In the genomic region with DNA sequence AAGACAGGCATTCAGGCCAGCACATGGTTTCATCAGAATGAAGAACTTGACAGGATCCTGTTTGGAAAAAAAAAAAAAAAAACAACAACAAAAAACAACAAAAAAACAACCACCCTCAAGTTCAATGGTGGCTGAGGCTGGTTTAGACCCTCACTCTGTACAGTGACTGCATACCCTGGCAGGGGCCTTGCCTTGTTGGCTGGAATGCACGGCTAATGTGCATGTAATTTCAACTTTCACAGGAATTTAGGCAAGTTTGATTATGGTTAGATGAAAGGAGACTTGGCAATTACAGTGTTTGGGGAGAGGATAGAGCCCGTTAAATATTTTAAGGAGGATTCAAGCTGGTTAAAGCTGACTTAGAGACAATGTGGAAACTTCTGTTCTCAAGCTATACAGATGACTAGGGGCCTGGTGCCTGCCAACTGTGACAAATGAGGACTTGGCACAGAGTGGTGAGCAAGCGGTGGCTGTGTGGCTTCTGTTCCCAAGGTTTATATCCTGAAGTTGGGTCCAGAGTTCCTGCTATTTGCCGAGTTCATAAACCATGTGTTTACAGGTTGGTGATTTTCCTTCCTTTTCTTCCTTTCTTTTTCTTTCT, we compare ENCODE assay signal across 9 mouse cellular contexts. TPM values are rescaled to one million over a fixed set of nuclear protein-coding genes. Genes with fewer than 3 reads are reported as not detected.
DNase-seq lines count a peak whose midpoint lies in the region; ATAC-seq and TF ChIP-seq lines count a peak whose summit lies in the region.
"Had no signal": no experiment of that assay in that cellular context is flagged by ENCODE, and none has a peak within 500 bp of the region (broad histone marks: within the 10 kb centered on the region; RNA-seq: fewer than 3 reads in every experiment).

No protein-coding gene starts in this region.

- intact Hi-C loops in left cerebral cortex, postnatal 14 days (cut with DNase I), result no loop called here
- intact Hi-C loops in left cerebral cortex, adult 2 months (cut with DNase I), result no loop called here

- H3K27ac ChIP-seq in left cerebral cortex, adult 2 months, result no peak overlapping the region
- no peak overlapping the region for H3K27ac ChIP-seq in heart, embryonic 15.5 days
- H3K27ac ChIP-seq: liver, embryonic 13.5 days had no signal

- H3K4me3 ChIP-seq in left cerebral cortex, adult 2 months, result no peak overlapping the region
- peak overlapping the region; percentile 2; the same call in 1 of the 2 replicates for H3K4me3 ChIP-seq in heart, embryonic 15.5 days
- H3K4me3 ChIP-seq: liver, embryonic 13.5 days had no signal

- H3K36me3 ChIP-seq in heart, embryonic 15.5 days, result no peaks in the 10 kb centered on the region
- H3K36me3 ChIP-seq: liver, embryonic 13.5 days had no signal

- no peak overlapping the region for H3K9ac ChIP-seq in heart, embryonic 15.5 days
- H3K9ac ChIP-seq: liver, embryonic 13.5 days had no signal

- no peak for TF ChIP-seq POLR2A in brain, embryonic 14.5 days (IDR thresholded peaks at IDR 0.05; ENCODE audit: borderline replicate concordance, extremely low read depth, insufficient read depth, insufficient read length, poor library complexity, severe bottlenecking)

- no peak for ATAC-seq in heart, embryonic 15.5 days (replicated peaks; ENCODE audit: insufficient number of reproducible peaks, insufficient read depth, low FRiP score, low read depth)
- no peak for ATAC-seq in monocyte, adult 5-6 weeks (replicated peaks; ENCODE audit: insufficient number of reproducible peaks, low FRiP score, low TSS enrichment, poor library complexity, severe bottlenecking)

- no peaks in the 10 kb centered on the region for H3K27me3 ChIP-seq in heart, embryonic 15.5 days
- H3K27me3 ChIP-seq: liver, embryonic 13.5 days had no signal

- no peaks in the 10 kb centered on the region for H3K4me1 ChIP-seq in heart, embryonic 15.5 days (replicated peaks)

- peak overlapping the region; percentile 21; the same call in 1 of the 2 replicates for H3K4me2 ChIP-seq in heart, embryonic 15.5 days
- H3K4me2 ChIP-seq: liver, embryonic 13.5 days had no signal

- DNase-seq in left cerebral cortex, postnatal 14 days (ENCODE audit: low spot score in 2 of 2), result peak; percentile 18 to 23
- DNase-seq in left cerebral cortex, adult 2 months (ENCODE audit: extremely low spot score in 1 of 2, low spot score in 2 of 2), result no peak
- peak; percentile 89 for DNase-seq in brain, embryonic 14.5 days (ENCODE audit: low read depth)
- peak; percentile 50 to 58 for DNase-seq in layer of hippocampus, adult 8-10 months (ENCODE audit: low spot score in 2 of 2)
- no peak for DNase-seq in spleen, postnatal 36 days (ENCODE audit: low spot score in 2 of 2)
- DNase-seq in right cerebral cortex, adult 2 months (ENCODE audit: low spot score in 2 of 2), result no peak
- DNase-seq: liver, embryonic 13.5 days had no signal

- no peak for TF ChIP-seq CTCF in left cerebral cortex, adult 2 months (IDR thresholded peaks at IDR 0.05)
- no peak for TF ChIP-seq CTCF in brain, embryonic 14.5 days (IDR thresholded peaks at IDR 0.05; ENCODE audit: borderline replicate concordance, extremely low read depth, insufficient read depth, insufficient read length)

- no peaks in the 10 kb centered on the region for H3K9me3 ChIP-seq in heart, embryonic 15.5 days (replicated peaks)
- H3K9me3 ChIP-seq: liver, embryonic 13.5 days had no signal

- WGBS in heart, embryonic 15.5 days, result 57% methylated on average over 4 of the region's 4 CpGs

RNA-seq across cellular contexts. Expression of a gene that starts 0.6 kb away (rescaled TPM):
- total RNA-seq in left cerebral cortex, postnatal 14 days (2021), result under 1 TPM; 0.70 to 0.72 TPM
- total RNA-seq in left cerebral cortex, adult 2 months (2021), result 1 to 10 TPM; 1.4 TPM
- 0.47 and 0.64 TPM in 2 replicates for polyA plus RNA-seq in brain, embryonic 14.5 days (2012; rRNA removed)
- polyA plus RNA-seq in heart, embryonic 15.5 days (2015; fragmentation: Nextera tagmentation; extraction: Ambion mirVana), result 1.0 and 1.4 TPM in 2 replicates
- under 1 TPM; 0.31 to 0.54 (median 0.41) TPM for total RNA-seq in layer of hippocampus, adult 8-10 months (2022)
- 0.10 to 0.11 TPM in 2 of 3 replicates, not detected in the other for total RNA-seq in monocyte, adult 5-6 weeks (2017)

RNA-seq across cellular contexts. Expression of a gene that starts 48.7 kb away (rescaled TPM):
- 1 to 10 TPM; 3.0 to 4.8 TPM for total RNA-seq in left cerebral cortex, postnatal 14 days (2021)
- 1 to 10 TPM; 3.7 to 5.0 TPM for total RNA-seq in left cerebral cortex, adult 2 months (2021)
- polyA plus RNA-seq in brain, embryonic 14.5 days (2012; rRNA removed), result 9.1 and 10.4 TPM in 2 replicates
- 27.1 and 30.5 TPM in 2 replicates for polyA plus RNA-seq in heart, embryonic 15.5 days (2015; fragmentation: Nextera tagmentation; extraction: Ambion mirVana)
- 10 to 100 TPM in 2 of 4 experiments, 1 to 10 TPM in 2; 5.0 to 12.2 (median 9.4) TPM for total RNA-seq in layer of hippocampus, adult 8-10 months (2022)
- total RNA-seq in monocyte, adult 5-6 weeks (2017), result 1.4 to 6.2 TPM (median 2.8 TPM) in 3 replicates

Comparison
In these comparisons a context has a peak if more than half of its experiments do, and no peak if none do; other contexts are left out.
1. DNase-seq: peak in left cerebral cortex, postnatal 14 days (2 of 2), brain, embryonic 14.5 days (single experiment) and layer of hippocampus, adult 8-10 months (2 of 2); none in left cerebral cortex, adult 2 months (0 of 2), spleen, postnatal 36 days (0 of 2) and right cerebral cortex, adult 2 months (0 of 2).